Mouse (Mus musculus): ENCODE data around the gene Kif24. TPM values are rescaled to one million over a fixed set of nuclear protein-coding genes. Genes with fewer than 3 reads are reported as not detected.

The Kif24 gene
- polyA plus RNA-seq (2012; rRNA removed) = 5.6 and 9.1 TPM in 2 replicates

DNA sequence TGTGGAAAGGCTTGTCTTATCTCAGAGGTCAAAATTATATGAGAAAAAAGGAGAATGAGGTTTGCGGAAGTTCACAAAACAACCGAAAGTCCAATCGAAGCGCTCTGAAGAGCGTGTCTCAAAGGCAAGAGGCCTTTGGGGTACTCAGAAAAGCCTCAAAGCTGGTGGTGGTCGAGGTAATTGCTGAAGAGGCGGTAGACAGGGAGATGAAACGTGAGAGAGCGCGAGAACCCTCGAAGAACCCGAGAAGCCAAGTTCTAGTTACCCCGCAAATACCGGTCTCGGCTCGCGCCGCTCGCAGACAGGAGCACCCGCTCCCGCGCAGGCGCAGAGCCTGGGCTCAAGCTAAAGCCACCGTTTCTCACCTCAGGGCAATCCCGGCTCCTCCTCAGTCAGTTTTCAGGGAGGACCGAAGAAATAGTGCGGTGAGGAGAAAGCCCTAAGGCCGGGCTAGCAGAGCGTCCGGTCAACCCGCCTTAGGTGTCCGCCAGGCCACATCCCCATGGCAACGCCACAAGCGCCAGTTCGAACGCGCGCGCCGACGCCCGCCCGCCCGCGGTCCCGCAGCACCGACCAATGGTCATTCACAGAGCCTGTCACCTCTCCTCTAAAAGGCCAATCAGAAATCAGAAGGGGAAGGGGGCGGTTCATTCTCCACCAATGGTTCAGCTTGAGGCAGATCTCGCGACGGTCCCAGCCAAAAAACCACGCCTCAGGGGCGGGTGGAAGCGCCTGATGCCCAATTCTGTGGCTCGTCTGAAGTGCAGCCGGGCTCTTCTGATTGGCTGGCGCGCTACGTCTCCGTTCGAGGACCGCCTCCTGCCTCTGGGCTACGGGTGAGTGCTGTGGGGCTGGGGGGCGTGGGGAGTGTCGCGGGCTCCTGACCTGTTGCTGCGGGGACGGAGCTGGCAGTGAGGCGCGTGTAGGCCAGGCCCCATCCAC lies at the start of gene Kif24, which contains the start of gene Nudt2:
Gene Kif24, minus strand, starts transcription at position 543 of the 942 bp plus-strand sequence.
Gene Nudt2, plus strand, starts transcription at position 807 of the 942 bp plus-strand sequence.
- DNase-seq = peak; percentile 98
- H3K4me3 ChIP-seq (ENCODE audit: control insufficient read depth, insufficient read depth, low read length) = peak within 1 kb of the TSS; percentile 73

DNA sequence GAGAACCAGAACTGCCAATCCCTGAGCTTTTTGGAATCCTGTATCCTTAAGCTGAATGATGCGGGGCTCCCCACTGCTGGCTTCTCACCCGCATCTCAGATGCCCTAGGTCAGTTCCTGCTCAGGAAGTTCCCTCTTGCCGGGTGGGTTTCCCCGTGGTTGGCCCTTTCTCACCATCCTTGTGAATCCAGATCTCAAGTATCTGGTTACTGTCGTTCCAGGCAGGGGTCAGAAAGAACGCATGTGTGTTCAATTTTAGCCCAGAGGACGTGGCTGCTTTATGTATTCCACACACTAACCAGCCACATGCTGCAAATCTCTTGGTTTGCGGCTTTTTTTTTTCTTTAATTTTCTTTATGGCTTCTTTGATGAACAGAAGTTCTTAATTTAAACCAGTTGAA lies 49.0 kb upstream of the Kif24 start:
- H3K4me1 ChIP-seq (replicated peaks; ENCODE audit: control insufficient read depth, insufficient read depth, low read length) = no peaks in the 10 kb centered on the region
- DNase-seq = no peak
- H3K36me3 ChIP-seq (ENCODE audit: control insufficient read depth, insufficient read depth, low read length) = no peaks in the 10 kb centered on the region
- WGBS = 28% methylated on average over 8 of the region's 8 CpGs
- no peaks in the 10 kb centered on the region; the same call in 1 of the 2 replicates for H3K27me3 ChIP-seq (ENCODE audit: control insufficient read depth, insufficient read depth, low read length)
- no peak for TF ChIP-seq CTCF (IDR thresholded peaks at IDR 0.05; ENCODE audit: borderline replicate concordance, control insufficient read depth, extremely low read depth, insufficient read depth, low read length, poor library complexity)
- no peak for TF ChIP-seq POLR2A (IDR thresholded peaks at IDR 0.05; ENCODE audit: control insufficient read depth, extremely low read depth, insufficient read depth, low read length, poor library complexity)
- no peak overlapping the region for H3K4me3 ChIP-seq (ENCODE audit: control insufficient read depth, insufficient read depth, low read length)
- H3K27ac ChIP-seq (ENCODE audit: control insufficient read depth, insufficient read depth, low read length) = no peak overlapping the region

More for the DNA sequence above, at the start of gene Kif24, which contains the start of gene Nudt2:
- Histone ChIP-seq H3K36me3 (ENCODE audit: control insufficient read depth, insufficient read depth, low read length) (no peaks in the 10 kb centered on the region), H3K4me1 (replicated peaks; ENCODE audit: control insufficient read depth, insufficient read depth, low read length) (peaks cover 5% of the 10 kb centered on the region), H3K27me3 (ENCODE audit: control insufficient read depth, insufficient read depth, low read length) (no peaks in the 10 kb centered on the region), H3K27ac (ENCODE audit: control insufficient read depth, insufficient read depth, low read length) (peak within 1 kb of the TSS; percentile 18; the same call in 1 of the 2 replicates)
- TF ChIP-seq CTCF (IDR thresholded peaks at IDR 0.05; ENCODE audit: borderline replicate concordance, control insufficient read depth, extremely low read depth, insufficient read depth, low read length, poor library complexity) = peak; percentile 59; the same call in 1 of the 2 replicates
- peak; percentile 34; the same call in 1 of the 2 replicates for TF ChIP-seq POLR2A (IDR thresholded peaks at IDR 0.05; ENCODE audit: control insufficient read depth, extremely low read depth, insufficient read depth, low read length, poor library complexity)
- under 1% methylated on average over 70 of the region's 70 CpGs for WGBS

DNA sequence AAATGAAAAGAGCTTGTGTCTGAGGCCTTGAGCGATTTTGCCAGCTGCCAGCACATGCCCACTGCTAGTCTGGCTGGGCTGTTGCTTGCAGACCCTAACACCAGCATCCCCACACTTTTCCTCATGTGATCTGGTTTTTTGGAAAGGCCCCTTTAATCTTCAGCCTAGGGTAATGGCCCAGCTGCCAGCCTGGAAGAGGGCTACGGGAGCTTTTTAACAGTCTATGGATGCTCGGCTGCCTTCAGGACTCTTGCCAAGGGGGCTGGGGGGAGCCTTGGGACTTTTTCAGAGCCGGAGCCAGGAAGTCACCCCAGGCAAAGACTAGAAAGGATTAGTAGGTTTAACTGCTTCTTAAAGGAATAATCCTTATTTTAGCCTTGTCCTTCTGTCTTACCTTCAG lies 48.6 kb upstream of the Kif24 start:
- Histone ChIP-seq H3K36me3 (ENCODE audit: control insufficient read depth, insufficient read depth, low read length) (no peaks in the 10 kb centered on the region), H3K4me3 (ENCODE audit: control insufficient read depth, insufficient read depth, low read length) (no peak overlapping the region), H3K27me3 (ENCODE audit: control insufficient read depth, insufficient read depth, low read length) (no peaks in the 10 kb centered on the region; the same call in 1 of the 2 replicates), H3K4me1 (replicated peaks; ENCODE audit: control insufficient read depth, insufficient read depth, low read length) (no peaks in the 10 kb centered on the region), H3K27ac (ENCODE audit: control insufficient read depth, insufficient read depth, low read length) (no peak overlapping the region)
- 57% methylated on average over 4 of the region's 4 CpGs for whole genome bisulfite sequencing
- no peak for TF ChIP-seq POLR2A (IDR thresholded peaks at IDR 0.05; ENCODE audit: control insufficient read depth, extremely low read depth, insufficient read depth, low read length, poor library complexity)
- DNase-seq = no peak

DNA sequence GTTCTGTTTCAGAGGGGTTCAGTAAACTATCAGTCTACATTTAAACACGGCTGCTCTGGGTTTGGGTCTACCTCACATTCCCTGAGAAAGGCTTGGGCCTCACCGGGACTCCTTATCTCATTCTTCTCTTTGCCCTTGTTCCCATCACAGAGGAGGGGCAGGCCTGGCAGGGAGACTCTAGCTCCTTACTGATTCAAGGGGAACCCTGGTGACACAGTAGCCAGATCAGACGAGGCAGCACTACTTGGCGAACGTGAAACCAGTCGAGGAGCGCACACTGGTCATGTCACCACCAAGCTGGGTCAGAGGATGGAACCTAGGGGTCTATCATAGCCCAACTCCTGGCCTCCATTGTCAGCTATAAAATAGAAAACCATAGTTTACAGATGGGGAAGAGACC lies 43.3 kb upstream of the Kif24 start:
- TF ChIP-seq POLR2A (IDR thresholded peaks at IDR 0.05; ENCODE audit: control insufficient read depth, extremely low read depth, insufficient read depth, low read length, poor library complexity) (no peak), CTCF (IDR thresholded peaks at IDR 0.05; ENCODE audit: borderline replicate concordance, control insufficient read depth, extremely low read depth, insufficient read depth, low read length, poor library complexity) (no peak)
- Histone ChIP-seq H3K27me3 (ENCODE audit: control insufficient read depth, insufficient read depth, low read length) (peaks cover 8% of the 10 kb centered on the region), H3K4me3 (ENCODE audit: control insufficient read depth, insufficient read depth, low read length) (no peak overlapping the region), H3K36me3 (ENCODE audit: control insufficient read depth, insufficient read depth, low read length) (no peaks in the 10 kb centered on the region), H3K4me1 (replicated peaks; ENCODE audit: control insufficient read depth, insufficient read depth, low read length) (peaks cover 14% of the 10 kb centered on the region), H3K27ac (ENCODE audit: control insufficient read depth, insufficient read depth, low read length) (no peak overlapping the region)
- no peak for DNase-seq
- 61% methylated on average over 7 of the region's 7 CpGs for WGBS

DNA sequence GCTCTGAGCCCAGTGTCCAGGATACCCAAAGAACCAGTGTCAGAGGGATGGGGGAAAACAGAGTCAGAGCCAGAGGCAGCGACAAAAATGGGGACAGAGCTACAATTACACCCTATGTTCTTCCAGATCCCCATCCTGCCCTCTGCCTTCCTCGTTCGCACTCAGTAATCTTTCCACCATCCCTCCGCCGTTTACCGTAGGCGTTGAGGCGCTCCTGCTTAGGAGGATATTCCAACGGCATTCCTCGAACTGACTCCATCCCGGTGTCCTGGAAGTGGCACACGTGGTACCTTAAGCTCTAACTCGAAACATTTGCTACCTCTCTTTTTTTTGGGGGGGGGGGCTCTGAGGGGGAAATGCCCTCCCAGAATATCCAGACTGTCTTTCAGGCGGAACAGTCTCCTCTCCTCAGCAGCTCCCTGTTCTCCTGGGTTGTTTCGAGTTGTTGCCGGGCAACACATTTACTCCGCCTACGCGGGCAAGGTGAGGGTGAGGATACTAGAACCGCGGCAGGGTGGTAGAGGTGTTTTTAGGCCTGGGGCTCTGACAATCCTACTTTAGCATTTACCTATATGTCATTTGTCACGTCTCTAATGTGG lies 42.7 kb upstream of the Kif24 start:
- DNase-seq = no peak
- WGBS = 19% methylated on average over 22 of the region's 22 CpGs

DNA sequence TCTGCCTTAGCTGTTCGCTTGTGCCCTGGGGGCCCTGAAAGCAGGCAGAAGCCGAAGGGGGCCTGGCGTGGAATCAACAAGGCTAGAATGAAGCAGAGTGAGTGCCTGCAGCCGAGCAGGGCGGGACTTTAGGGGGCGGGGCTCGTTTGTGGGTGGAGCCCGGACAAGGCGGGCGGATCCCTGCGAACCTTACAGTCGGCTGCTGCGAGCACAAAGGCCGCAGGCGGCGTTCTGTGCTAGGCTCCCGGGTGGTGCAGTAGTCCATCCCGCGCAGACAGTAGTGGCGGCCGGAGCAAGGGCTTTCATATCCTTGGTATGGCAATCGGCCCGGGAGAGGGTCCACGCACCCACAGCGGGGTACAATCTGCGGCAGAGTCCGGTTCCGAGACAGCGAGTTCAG lies 42.2 kb upstream of the Kif24 start:
- Histone ChIP-seq H3K4me3 (ENCODE audit: control insufficient read depth, insufficient read depth, low read length) (peak overlapping the region; percentile 8; the same call in 1 of the 2 replicates), H3K4me1 (replicated peaks; ENCODE audit: control insufficient read depth, insufficient read depth, low read length) (peaks cover 22% of the 10 kb centered on the region), H3K27me3 (ENCODE audit: control insufficient read depth, insufficient read depth, low read length) (peaks cover 10% of the 10 kb centered on the region), H3K27ac (ENCODE audit: control insufficient read depth, insufficient read depth, low read length) (no peak overlapping the region), H3K36me3 (ENCODE audit: control insufficient read depth, insufficient read depth, low read length) (no peaks in the 10 kb centered on the region)
- WGBS = 1% methylated on average over 29 of the region's 29 CpGs
- no peak for TF ChIP-seq POLR2A (IDR thresholded peaks at IDR 0.05; ENCODE audit: control insufficient read depth, extremely low read depth, insufficient read depth, low read length, poor library complexity)
- TF ChIP-seq CTCF (IDR thresholded peaks at IDR 0.05; ENCODE audit: borderline replicate concordance, control insufficient read depth, extremely low read depth, insufficient read depth, low read length, poor library complexity) = no peak
- DNase-seq = peak; percentile 66

More for the DNA sequence above, 42.7 kb upstream of the Kif24 start:
- peaks cover 8% of the 10 kb centered on the region for H3K27me3 ChIP-seq (ENCODE audit: control insufficient read depth, insufficient read depth, low read length)
- H3K27ac ChIP-seq (ENCODE audit: control insufficient read depth, insufficient read depth, low read length) = no peak overlapping the region
- peaks cover 19% of the 10 kb centered on the region for H3K4me1 ChIP-seq (replicated peaks; ENCODE audit: control insufficient read depth, insufficient read depth, low read length)
- TF ChIP-seq CTCF (IDR thresholded peaks at IDR 0.05; ENCODE audit: borderline replicate concordance, control insufficient read depth, extremely low read depth, insufficient read depth, low read length, poor library complexity) (no peak), POLR2A (IDR thresholded peaks at IDR 0.05; ENCODE audit: control insufficient read depth, extremely low read depth, insufficient read depth, low read length, poor library complexity) (no peak)
- H3K4me3 ChIP-seq (ENCODE audit: control insufficient read depth, insufficient read depth, low read length) = peak overlapping the region; percentile 8; the same call in 1 of the 2 replicates
- no peaks in the 10 kb centered on the region for H3K36me3 ChIP-seq (ENCODE audit: control insufficient read depth, insufficient read depth, low read length)

Data from thymus, adult 2 months (tissue).